ENCODE assay signal across 8 mouse cellular contexts in the genomic region with DNA sequence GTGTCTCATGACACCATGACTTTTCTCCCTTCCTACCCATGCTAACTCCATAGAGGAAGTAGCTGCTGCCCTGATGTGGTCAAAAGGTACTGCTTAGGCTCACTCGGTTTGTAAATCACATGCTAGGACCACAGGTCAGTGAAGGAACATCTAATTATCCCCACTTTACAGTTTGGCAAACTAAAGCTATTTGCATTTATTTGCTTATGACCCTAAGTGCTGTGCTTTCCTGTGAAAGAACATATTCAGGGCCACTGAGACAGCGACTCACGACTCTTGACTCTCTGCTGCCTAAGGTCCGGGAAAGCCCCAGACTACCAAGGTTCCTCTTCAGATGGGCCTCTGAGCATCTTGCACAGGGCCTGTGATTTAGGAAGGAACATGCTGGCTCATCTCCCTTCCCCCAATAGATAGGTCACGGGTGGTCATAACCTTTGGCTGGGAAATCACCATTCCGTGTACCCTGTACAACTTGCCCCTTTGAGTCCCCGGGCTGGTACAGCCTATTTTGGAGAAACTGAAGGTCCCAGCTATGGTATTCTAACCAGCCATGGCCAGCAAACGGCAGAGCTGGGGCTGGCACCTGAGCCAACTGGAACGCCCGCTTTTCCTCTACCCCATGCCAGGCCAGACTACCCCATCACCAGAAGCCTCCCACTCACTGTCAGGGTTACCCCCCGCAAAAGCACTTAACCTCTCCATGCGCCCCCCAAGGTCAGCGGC. TPM values are rescaled to one million over a fixed set of nuclear protein-coding genes. Genes with fewer than 3 reads are reported as not detected.
DNase-seq lines count a peak whose midpoint lies in the region; ATAC-seq and TF ChIP-seq lines count a peak whose summit lies in the region.

No protein-coding gene starts in this region.

- no peaks in the 10 kb centered on the region for H3K27me3 ChIP-seq in testis, adult 2 months (ENCODE audit: control insufficient read depth, insufficient read depth, low read length)
- H3K27me3 ChIP-seq in embryonic facial prominence, embryonic 14.5 days (replicated peaks; ENCODE audit: control insufficient read depth, insufficient read depth, low read length), result peaks cover 18% of the 10 kb centered on the region
- H3K27me3 ChIP-seq in intestine, embryonic 15.5 days (replicated peaks), result peaks cover 5% of the 10 kb centered on the region; the same call in 1 of the 2 replicates
- no peaks in the 10 kb centered on the region for H3K27me3 ChIP-seq in stomach, embryonic 14.5 days (ENCODE audit: control insufficient read depth, insufficient read depth, low read length)

- TF ChIP-seq POLR2A in testis, adult 2 months (IDR thresholded peaks at IDR 0.05; ENCODE audit: control insufficient read depth, low read depth, low read length), result no peak

- ATAC-seq in embryonic facial prominence, embryonic 14.5 days (ENCODE audit: low read depth), result no peak
- no peak for ATAC-seq in intestine, embryonic 15.5 days
- peak; percentile 60 for ATAC-seq in megakaryocyte, adult 5-6 weeks (ENCODE audit: poor library complexity, severe bottlenecking)
- no peak for ATAC-seq in stomach, embryonic 14.5 days (ENCODE audit: insufficient number of reproducible peaks, insufficient read depth, low FRiP score, low read depth)
- no peak for ATAC-seq in megakaryocyte-erythroid progenitor cell, adult 5-6 weeks (replicated peaks; ENCODE audit: low FRiP score, low TSS enrichment, poor library complexity, severe bottlenecking)

- H3K9me3 ChIP-seq in embryonic facial prominence, embryonic 14.5 days (ENCODE audit: control insufficient read depth, low read length), result no peaks in the 10 kb centered on the region
- H3K9me3 ChIP-seq in intestine, embryonic 15.5 days, result no peaks in the 10 kb centered on the region
- no peaks in the 10 kb centered on the region for H3K9me3 ChIP-seq in stomach, embryonic 14.5 days (ENCODE audit: control insufficient read depth, low read depth, low read length)

- no peak for DNase-seq in testis, postnatal 10 days (ENCODE audit: low spot score)
- no peak for DNase-seq in embryonic facial prominence, embryonic 14.5 days (ENCODE audit: low spot score)
- DNase-seq in left cerebral cortex, adult 8-10 months (ENCODE audit: low spot score in 2 of 2), result no peak

- H3K4me3 ChIP-seq in testis, adult 2 months (ENCODE audit: control insufficient read depth, low read depth, low read length), result peak overlapping the region; percentile 91
- peak overlapping the region; percentile 86 for H3K4me3 ChIP-seq in embryonic facial prominence, embryonic 14.5 days (ENCODE audit: low read depth, low read length)
- peak overlapping the region; percentile 90 for H3K4me3 ChIP-seq in intestine, embryonic 15.5 days (replicated peaks)
- H3K4me3 ChIP-seq in stomach, embryonic 14.5 days (ENCODE audit: low read depth, low read length), result peak overlapping the region; percentile 70

- WGBS in embryonic facial prominence, embryonic 14.5 days, result 9% methylated on average over 12 of the region's 13 CpGs
- WGBS in intestine, embryonic 15.5 days, result 5% methylated on average over 13 of the region's 13 CpGs
- WGBS in stomach, embryonic 14.5 days, result 9% methylated on average over 13 of the region's 13 CpGs

- peaks cover 28% of the 10 kb centered on the region for H3K4me1 ChIP-seq in testis, adult 2 months (ENCODE audit: control insufficient read depth, insufficient read depth, low read length)
- H3K4me1 ChIP-seq in embryonic facial prominence, embryonic 14.5 days (ENCODE audit: control insufficient read depth, insufficient read depth, low read length), result peaks cover 26% of the 10 kb centered on the region
- peaks cover 37% of the 10 kb centered on the region for H3K4me1 ChIP-seq in intestine, embryonic 15.5 days (replicated peaks)
- peaks cover 32% of the 10 kb centered on the region; the same call in 1 of the 2 replicates for H3K4me1 ChIP-seq in stomach, embryonic 14.5 days (ENCODE audit: control insufficient read depth, insufficient read depth, low read length)

- peak overlapping the region; percentile 74 for H3K4me2 ChIP-seq in embryonic facial prominence, embryonic 14.5 days (ENCODE audit: low read depth, low read length)
- peak overlapping the region; percentile 87 for H3K4me2 ChIP-seq in intestine, embryonic 15.5 days (replicated peaks)
- H3K4me2 ChIP-seq in stomach, embryonic 14.5 days (replicated peaks; ENCODE audit: low read depth, low read length), result peak overlapping the region; percentile 89

- H3K36me3 ChIP-seq in testis, adult 2 months (ENCODE audit: control insufficient read depth, insufficient read depth, low read length), result no peaks in the 10 kb centered on the region
- no peaks in the 10 kb centered on the region for H3K36me3 ChIP-seq in embryonic facial prominence, embryonic 14.5 days (ENCODE audit: control insufficient read depth, insufficient read depth, low read length)
- no peaks in the 10 kb centered on the region for H3K36me3 ChIP-seq in intestine, embryonic 15.5 days
- H3K36me3 ChIP-seq in stomach, embryonic 14.5 days (ENCODE audit: control insufficient read depth, insufficient read depth, low read length), result no peaks in the 10 kb centered on the region

- peak overlapping the region; percentile 86 for H3K9ac ChIP-seq in embryonic facial prominence, embryonic 14.5 days (ENCODE audit: low read depth, low read length)
- H3K9ac ChIP-seq in intestine, embryonic 15.5 days, result peak overlapping the region; percentile 89
- H3K9ac ChIP-seq in stomach, embryonic 14.5 days (replicated peaks; ENCODE audit: low read depth, low read length), result peak overlapping the region; percentile 86

- TF ChIP-seq CTCF in testis, adult 2 months (IDR thresholded peaks at IDR 0.05; ENCODE audit: control insufficient read depth, insufficient read depth, insufficient replicate concordance, low read depth, low read length), result no peak

- H3K27ac ChIP-seq in testis, adult 2 months (ENCODE audit: control insufficient read depth, insufficient read depth, low read depth, low read length), result peak overlapping the region; percentile 82
- peak overlapping the region; percentile 73; the same call in 1 of the 2 replicates for H3K27ac ChIP-seq in embryonic facial prominence, embryonic 14.5 days (replicated peaks; ENCODE audit: low read depth, low read length)
- peak overlapping the region; percentile 92 for H3K27ac ChIP-seq in intestine, embryonic 15.5 days
- H3K27ac ChIP-seq in stomach, embryonic 14.5 days (ENCODE audit: low read length), result peak overlapping the region; percentile 61; the same call in 1 of the 2 replicates

RNA-seq across cellular contexts. Expression of gene Mllt6, which starts 3.8 kb away (rescaled TPM):
- polyA plus RNA-seq in testis, adult 2 months (2012; rRNA removed), result 7.4 and 8.2 TPM in 2 replicates
- 3.5 and 4.5 TPM in 2 replicates for polyA plus RNA-seq in embryonic facial prominence, embryonic 14.5 days (2014; fragmentation: Nextera tagmentation; extraction: Ambion mirVana)
- polyA plus RNA-seq in intestine, embryonic 15.5 days (2015; fragmentation: Nextera tagmentation; extraction: Ambion mirVana), result 1.9 and 2.4 TPM in 2 replicates
- total RNA-seq in megakaryocyte, adult 5-6 weeks (2015), result 4.3 and 6.3 TPM in 2 replicates
- total RNA-seq in megakaryocyte, adult 5-6 weeks (2017), result 6.9 and 7.1 TPM in 2 replicates
- polyA plus RNA-seq in stomach, embryonic 14.5 days (2014; fragmentation: Nextera tagmentation; extraction: Ambion mirVana), result 4.3 and 4.5 TPM in 2 replicates
- 100 to 1,000 TPM; 141 to 184 (median 161) TPM for total RNA-seq in left cerebral cortex, adult 8-10 months (2022)
- total RNA-seq in megakaryocyte-erythroid progenitor cell, adult 5-6 weeks (2014; fragmentation: Nextera tagmentation), result 5.4 and 6.1 TPM in 2 replicates
- 4.8 and 5.4 TPM in 2 replicates for total RNA-seq in megakaryocyte-erythroid progenitor cell, adult 5-6 weeks (2017)

RNA-seq across cellular contexts. Expression of gene Cisd3, which starts 26.2 kb away (rescaled TPM):
- polyA plus RNA-seq in testis, adult 2 months (2012; rRNA removed), result 17.6 and 17.7 TPM in 2 replicates
- 24.5 and 29.3 TPM in 2 replicates for polyA plus RNA-seq in embryonic facial prominence, embryonic 14.5 days (2014; fragmentation: Nextera tagmentation; extraction: Ambion mirVana)
- polyA plus RNA-seq in intestine, embryonic 15.5 days (2015; fragmentation: Nextera tagmentation; extraction: Ambion mirVana), result 79.9 and 93.0 TPM in 2 replicates
- 18.7 and 19.8 TPM in 2 replicates for total RNA-seq in megakaryocyte, adult 5-6 weeks (2015)
- 2.3 and 12.8 TPM in 2 replicates for total RNA-seq in megakaryocyte, adult 5-6 weeks (2017)
- polyA plus RNA-seq in stomach, embryonic 14.5 days (2014; fragmentation: Nextera tagmentation; extraction: Ambion mirVana), result 20.8 and 21.9 TPM in 2 replicates
- 10 to 100 TPM; 44.0 to 61.2 (median 54.6) TPM for total RNA-seq in left cerebral cortex, adult 8-10 months (2022)
- total RNA-seq in megakaryocyte-erythroid progenitor cell, adult 5-6 weeks (2014; fragmentation: Nextera tagmentation), result 10.1 TPM in 1 of 2 replicates, not detected in the other
- 15.9 TPM in 1 of 2 replicates, not detected in the other for total RNA-seq in megakaryocyte-erythroid progenitor cell, adult 5-6 weeks (2017)

RNA-seq across cellular contexts. Expression of gene Epop, which starts 29.9 kb away (rescaled TPM):
- polyA plus RNA-seq in testis, adult 2 months (2012; rRNA removed), result 0.47 and 0.58 TPM in 2 replicates
- 2.4 and 3.4 TPM in 2 replicates for polyA plus RNA-seq in embryonic facial prominence, embryonic 14.5 days (2014; fragmentation: Nextera tagmentation; extraction: Ambion mirVana)
- polyA plus RNA-seq in intestine, embryonic 15.5 days (2015; fragmentation: Nextera tagmentation; extraction: Ambion mirVana), result 2.7 and 3.7 TPM in 2 replicates
- total RNA-seq in megakaryocyte, adult 5-6 weeks (2015), result 0.18 and 1.2 TPM in 2 replicates
- total RNA-seq in megakaryocyte, adult 5-6 weeks (2017), result 0.40 TPM in 1 of 2 replicates, not detected in the other
- 2.7 and 3.6 TPM in 2 replicates for polyA plus RNA-seq in stomach, embryonic 14.5 days (2014; fragmentation: Nextera tagmentation; extraction: Ambion mirVana)
- 10 to 100 TPM; 65.6 to 80.8 (median 72.9) TPM for total RNA-seq in left cerebral cortex, adult 8-10 months (2022)
- total RNA-seq in megakaryocyte-erythroid progenitor cell, adult 5-6 weeks (2014; fragmentation: Nextera tagmentation), result 2.6 and 2.9 TPM in 2 replicates
- 0.61 and 2.6 TPM in 2 replicates for total RNA-seq in megakaryocyte-erythroid progenitor cell, adult 5-6 weeks (2017)

RNA-seq across cellular contexts. Expression of gene Pcgf2, which starts 40.9 kb away (rescaled TPM):
- 6.4 and 8.1 TPM in 2 replicates for polyA plus RNA-seq in testis, adult 2 months (2012; rRNA removed)
- 12.7 and 13.2 TPM in 2 replicates for polyA plus RNA-seq in embryonic facial prominence, embryonic 14.5 days (2014; fragmentation: Nextera tagmentation; extraction: Ambion mirVana)
- 12.7 and 12.8 TPM in 2 replicates for polyA plus RNA-seq in intestine, embryonic 15.5 days (2015; fragmentation: Nextera tagmentation; extraction: Ambion mirVana)
- 2.8 and 3.1 TPM in 2 replicates for total RNA-seq in megakaryocyte, adult 5-6 weeks (2015)
- total RNA-seq in megakaryocyte, adult 5-6 weeks (2017), result 1.0 and 2.4 TPM in 2 replicates
- polyA plus RNA-seq in stomach, embryonic 14.5 days (2014; fragmentation: Nextera tagmentation; extraction: Ambion mirVana), result 18.2 and 20.6 TPM in 2 replicates
- total RNA-seq in left cerebral cortex, adult 8-10 months (2022), result 10 to 100 TPM; 35.3 to 39.6 (median 37.6) TPM
- 6.8 and 19.0 TPM in 2 replicates for total RNA-seq in megakaryocyte-erythroid progenitor cell, adult 5-6 weeks (2014; fragmentation: Nextera tagmentation)
- total RNA-seq in megakaryocyte-erythroid progenitor cell, adult 5-6 weeks (2017), result 0.23 and 0.28 TPM in 2 replicates

RNA-seq across cellular contexts. Expression of gene Psmb3, which starts 43.8 kb away (rescaled TPM):
- polyA plus RNA-seq in testis, adult 2 months (2012; rRNA removed), result 102 and 104 TPM in 2 replicates
- polyA plus RNA-seq in embryonic facial prominence, embryonic 14.5 days (2014; fragmentation: Nextera tagmentation; extraction: Ambion mirVana), result 474 and 478 TPM in 2 replicates
- polyA plus RNA-seq in intestine, embryonic 15.5 days (2015; fragmentation: Nextera tagmentation; extraction: Ambion mirVana), result 426 and 480 TPM in 2 replicates
- total RNA-seq in megakaryocyte, adult 5-6 weeks (2015), result 81.0 and 111 TPM in 2 replicates
- 137 and 179 TPM in 2 replicates for total RNA-seq in megakaryocyte, adult 5-6 weeks (2017)
- 429 and 454 TPM in 2 replicates for polyA plus RNA-seq in stomach, embryonic 14.5 days (2014; fragmentation: Nextera tagmentation; extraction: Ambion mirVana)
- 100 to 1,000 TPM; 117 to 140 (median 132) TPM for total RNA-seq in left cerebral cortex, adult 8-10 months (2022)
- total RNA-seq in megakaryocyte-erythroid progenitor cell, adult 5-6 weeks (2014; fragmentation: Nextera tagmentation), result 226 and 360 TPM in 2 replicates
- 171 and 175 TPM in 2 replicates for total RNA-seq in megakaryocyte-erythroid progenitor cell, adult 5-6 weeks (2017)
